Mouse (Mus musculus) splenic B cell, adult 2 months (primary cell): ENCODE data around the gene Dennd1a.
A peak's percentile ranks its signal among the peaks of the same experiment; 100 is the strongest.

Experiments used
- DNase-seq: peaks from one replicate; pipeline ENCODE4 v3.0.0-alpha.2; 2011; ENCODE audit warnings: low read depth, low spot score
- H3K27me3 ChIP-seq: 2 replicates; pipeline ENCODE4 v1.6.1; 2012; ENCODE audit warnings: mild to moderate bottlenecking, low read length, moderate library complexity, mixed read lengths; ENCODE audit not compliant: control insufficient read depth, poor library complexity, insufficient read depth, severe bottlenecking
- H3K36me3 ChIP-seq: 2 replicates; pipeline ENCODE4 v1.6.1; 2012; ENCODE audit warnings: mild to moderate bottlenecking, low read length, moderate library complexity, mixed read lengths; ENCODE audit not compliant: control insufficient read depth, poor library complexity, insufficient read depth, severe bottlenecking

Gene Dennd1a

DNA sequence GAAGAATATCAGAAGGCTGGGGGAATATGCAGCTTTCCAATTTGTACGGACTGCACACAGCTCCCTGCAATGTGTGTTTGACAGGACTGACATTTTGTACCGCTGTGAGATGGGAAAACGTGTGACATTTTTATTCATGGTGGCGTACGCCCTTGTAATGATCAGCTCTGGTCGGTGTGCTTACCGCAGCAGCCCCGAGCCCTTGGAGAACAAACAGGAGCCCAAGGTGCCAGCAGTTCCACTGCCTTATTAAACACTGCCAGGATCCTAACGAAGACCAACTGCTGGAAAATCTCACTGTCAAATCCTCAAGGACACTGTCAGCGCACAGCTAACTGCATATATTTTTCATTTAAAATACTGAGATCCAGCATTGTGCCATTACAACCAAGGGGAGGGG lies 454.9 kb downstream of the Dennd1a start:
- Histone ChIP-seq H3K36me3 (no peaks in the 10 kb centered on the region; the same call in 1 of the 2 replicates), H3K27me3 (no peaks in the 10 kb centered on the region)
- DNase-seq, result no peak

DNA sequence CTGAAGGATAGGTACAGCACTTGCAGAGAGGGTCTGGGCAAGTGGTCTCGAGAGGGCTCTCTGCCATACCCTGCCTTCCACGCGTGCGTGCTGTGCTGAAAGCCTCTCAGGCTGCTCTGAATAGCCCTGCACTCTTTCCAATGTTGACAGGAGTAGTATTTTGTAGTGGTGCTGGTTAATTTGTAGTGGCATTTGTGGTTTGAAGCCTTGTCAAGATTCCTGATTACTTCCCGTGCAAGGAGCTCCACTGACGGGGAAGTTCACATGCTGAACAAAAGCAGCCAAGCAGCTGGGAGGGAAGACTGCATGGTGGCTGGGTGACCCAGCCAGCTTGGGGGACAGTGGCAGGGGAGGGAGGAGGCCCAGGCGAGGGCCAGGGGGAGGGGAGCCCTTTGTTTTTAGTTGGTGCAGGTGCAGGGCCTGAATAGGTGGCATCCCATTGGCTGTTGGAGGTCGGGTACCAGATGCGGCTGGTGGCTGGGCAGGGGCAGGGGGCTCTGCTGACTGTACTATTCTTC lies 457.4 kb downstream of the Dennd1a start:
- Histone ChIP-seq H3K27me3 (no peaks in the 10 kb centered on the region), H3K36me3 (no peaks in the 10 kb centered on the region; the same call in 1 of the 2 replicates)
- no peak for DNase-seq

GRCm38 (mm10) chr2:37823826-37824225 lies 463.4 kb downstream of the Dennd1a start:
- DNase-seq, result no peak
- H3K27me3 ChIP-seq, result no peaks in the 10 kb centered on the region
- H3K36me3 ChIP-seq, result no peaks in the 10 kb centered on the region; the same call in 1 of the 2 replicates

GRCm38 (mm10) chr2:37822122-37822521 lies 465.1 kb downstream of the Dennd1a start:
- no peak for DNase-seq
- H3K27me3 ChIP-seq, result no peaks in the 10 kb centered on the region
- H3K36me3 ChIP-seq, result no peaks in the 10 kb centered on the region

DNA sequence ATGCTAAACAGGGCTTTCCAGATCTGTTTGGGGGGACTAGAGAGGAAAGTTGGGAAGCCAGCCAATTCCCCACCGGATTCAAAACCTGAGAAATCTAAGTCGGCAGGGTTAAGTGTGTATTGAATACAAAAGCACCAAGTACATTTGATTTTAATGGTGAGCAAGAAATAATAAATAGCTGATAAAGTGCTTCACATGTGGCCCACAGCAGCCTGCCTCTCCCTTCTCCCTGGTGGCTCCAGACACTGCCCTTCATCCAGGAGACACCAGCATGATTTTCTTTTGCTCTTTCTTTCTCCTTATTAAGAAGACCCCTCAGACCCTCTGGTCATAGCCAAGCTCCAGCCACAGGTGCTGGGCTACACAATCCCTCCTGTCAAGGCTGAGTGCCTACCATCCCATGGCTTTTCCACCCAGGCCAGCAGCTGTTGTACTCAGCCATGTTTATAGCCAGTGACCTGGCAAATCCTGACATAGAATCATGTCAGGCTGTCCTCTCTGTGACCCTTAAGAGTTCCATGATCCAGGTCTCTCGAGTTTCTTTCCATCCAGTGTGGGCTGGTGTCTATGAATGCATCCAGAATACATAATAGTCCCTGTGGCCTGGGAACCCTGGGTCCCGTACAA lies 467.6 kb downstream of the Dennd1a start:
- DNase-seq, result no peak
- Histone ChIP-seq H3K36me3 (no peaks in the 10 kb centered on the region), H3K27me3 (no peaks in the 10 kb centered on the region)

DNA sequence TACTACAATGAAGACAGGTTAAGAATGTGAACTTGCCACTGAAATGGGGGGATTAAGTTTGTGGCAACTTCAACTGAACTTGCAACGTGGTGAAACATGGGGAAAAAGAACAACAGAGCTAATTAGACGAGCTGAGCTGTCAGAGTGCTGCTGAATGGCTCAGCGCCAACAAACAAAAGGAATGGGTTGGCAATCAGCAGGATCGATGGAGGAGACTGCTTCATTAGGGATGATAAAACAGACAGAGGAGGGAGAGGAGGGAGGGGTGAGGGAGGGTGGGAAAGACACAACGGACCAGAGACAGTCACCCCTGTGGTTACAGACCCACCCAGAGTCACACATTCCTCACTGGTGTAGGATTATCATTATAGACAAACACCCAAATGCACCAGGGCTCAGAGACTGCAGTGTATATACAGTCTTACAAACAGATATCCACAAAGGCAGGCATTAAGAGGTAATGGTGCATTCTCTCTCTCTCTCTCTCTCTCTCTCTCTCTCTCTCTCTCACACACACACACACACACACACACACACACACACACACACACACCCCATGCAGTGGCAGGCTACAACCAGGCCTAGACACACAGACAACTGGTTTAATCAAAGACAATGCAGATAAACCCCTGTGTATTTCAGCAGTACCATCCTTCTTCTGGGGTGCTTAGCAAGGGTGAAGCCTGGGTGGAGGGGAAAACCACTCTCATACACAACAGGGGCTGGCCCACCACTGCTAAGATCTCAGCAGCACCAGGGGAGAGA lies 468.2 kb downstream of the Dennd1a start:
- no peak for DNase-seq
- Histone ChIP-seq H3K27me3 (no peaks in the 10 kb centered on the region), H3K36me3 (no peaks in the 10 kb centered on the region)

DNA sequence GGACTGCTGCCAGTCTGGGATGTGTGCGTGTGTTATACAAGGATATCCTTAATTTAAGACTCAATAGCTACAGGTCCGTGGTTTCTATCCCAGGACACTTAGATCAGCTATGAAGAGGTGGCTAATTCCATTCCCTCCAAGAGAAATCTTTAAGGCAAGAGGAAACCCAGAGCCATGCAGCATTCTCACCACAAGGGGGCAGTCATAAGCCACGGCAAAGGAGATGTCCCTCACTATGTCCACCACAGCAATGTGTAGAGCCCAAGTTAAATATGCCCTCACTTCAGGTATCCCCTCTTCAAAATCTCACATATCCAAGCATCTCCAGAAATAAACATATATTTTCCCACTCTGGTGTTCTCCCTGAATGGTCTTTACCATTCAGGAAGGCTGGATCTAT lies 471.5 kb downstream of the Dennd1a start:
- peak; percentile 73 for DNase-seq
- H3K27me3 ChIP-seq, result no peaks in the 10 kb centered on the region
- H3K36me3 ChIP-seq, result peaks cover 2% of the 10 kb centered on the region; the same call in 1 of the 2 replicates

DNA sequence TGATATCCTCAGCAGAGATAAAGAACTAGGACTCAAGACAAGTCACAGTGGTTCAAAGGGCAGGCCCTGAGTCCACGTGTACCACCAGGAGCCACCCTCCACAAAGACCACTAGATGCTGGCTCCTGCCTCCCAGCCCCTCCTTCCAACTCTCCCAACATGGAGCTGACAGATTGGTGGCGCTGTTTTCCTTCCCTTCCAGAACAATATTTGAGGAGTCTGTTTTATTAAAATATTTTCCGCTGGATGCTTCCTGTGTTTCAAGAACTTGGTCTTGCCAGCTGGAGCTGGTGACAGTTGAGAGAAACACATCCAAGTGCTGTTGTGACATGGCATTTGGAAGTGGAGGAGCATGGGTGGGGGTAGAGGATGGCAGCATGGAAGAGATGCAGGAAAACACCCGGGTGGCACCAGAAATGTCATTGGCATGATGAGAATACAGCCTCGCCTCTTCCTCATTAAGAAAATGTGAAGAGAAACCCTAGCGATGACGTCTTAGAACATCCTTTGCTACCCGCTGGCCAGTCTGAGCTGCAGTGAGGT lies 472.3 kb downstream of the Dennd1a start:
- H3K27me3 ChIP-seq, result no peaks in the 10 kb centered on the region
- DNase-seq, result no peak
- H3K36me3 ChIP-seq, result peaks cover 2% of the 10 kb centered on the region; the same call in 1 of the 2 replicates

DNA sequence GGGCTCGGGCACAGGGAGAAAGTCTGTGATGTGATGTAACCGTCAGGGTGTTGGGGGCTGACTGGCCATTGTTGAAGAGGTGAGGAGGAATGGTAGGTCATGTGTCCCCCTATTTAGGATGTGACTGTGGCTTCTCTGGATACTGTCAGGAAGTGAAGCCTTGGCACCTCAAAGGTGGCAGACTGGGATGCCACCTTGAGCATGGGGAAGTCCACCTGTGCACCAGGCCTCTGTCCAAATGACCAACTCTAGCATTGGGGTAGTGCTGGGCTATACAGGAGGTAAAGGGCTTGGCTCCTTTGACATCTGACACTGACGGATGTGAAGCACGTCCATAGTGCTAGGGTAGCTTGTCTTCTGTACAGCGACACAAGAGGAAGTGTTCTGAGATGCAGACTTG lies 474.8 kb downstream of the Dennd1a start:
- no peak for DNase-seq
- no peaks in the 10 kb centered on the region for H3K27me3 ChIP-seq
- peaks cover 2% of the 10 kb centered on the region; the same call in 1 of the 2 replicates for H3K36me3 ChIP-seq

- no peak for DNase-seq
Measured at GRCm38 (mm10) chr2:37811682-37812081, 475.5 kb downstream of the Dennd1a start.

GRCm38 (mm10) chr2:37802610-37803212 lies 484.5 kb downstream of the Dennd1a start:
- Histone ChIP-seq H3K27me3 (no peaks in the 10 kb centered on the region), H3K36me3 (no peaks in the 10 kb centered on the region; the same call in 1 of the 2 replicates)
- peak; percentile 79 for DNase-seq

More at GRCm38 (mm10) chr2:37811682-37812081, 475.5 kb downstream of the Dennd1a start:
- no peaks in the 10 kb centered on the region for H3K27me3 ChIP-seq
- H3K36me3 ChIP-seq, result peaks cover 2% of the 10 kb centered on the region; the same call in 1 of the 2 replicates

DNA sequence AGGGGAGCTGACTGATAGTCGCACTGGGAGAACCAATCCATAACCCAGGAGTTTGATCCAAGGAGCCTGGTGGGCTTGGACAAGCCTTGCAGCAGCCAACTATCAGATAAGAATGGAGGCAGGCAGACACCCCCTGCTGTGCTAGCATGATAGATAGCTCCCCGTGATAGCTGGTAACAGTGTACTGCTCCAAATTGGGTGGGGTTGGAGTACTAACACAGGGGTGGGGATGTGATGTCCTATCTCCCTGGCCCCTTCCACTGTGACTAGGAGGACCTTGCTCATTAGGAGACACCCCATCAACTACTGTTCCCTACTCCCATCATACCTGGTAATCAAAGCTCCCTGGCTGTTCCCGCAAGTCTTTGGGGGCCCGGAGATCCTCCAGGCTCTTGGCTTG lies 485.5 kb downstream of the Dennd1a start:
- no peak for DNase-seq
- Histone ChIP-seq H3K27me3 (no peaks in the 10 kb centered on the region), H3K36me3 (no peaks in the 10 kb centered on the region; the same call in 1 of the 2 replicates)

DNA sequence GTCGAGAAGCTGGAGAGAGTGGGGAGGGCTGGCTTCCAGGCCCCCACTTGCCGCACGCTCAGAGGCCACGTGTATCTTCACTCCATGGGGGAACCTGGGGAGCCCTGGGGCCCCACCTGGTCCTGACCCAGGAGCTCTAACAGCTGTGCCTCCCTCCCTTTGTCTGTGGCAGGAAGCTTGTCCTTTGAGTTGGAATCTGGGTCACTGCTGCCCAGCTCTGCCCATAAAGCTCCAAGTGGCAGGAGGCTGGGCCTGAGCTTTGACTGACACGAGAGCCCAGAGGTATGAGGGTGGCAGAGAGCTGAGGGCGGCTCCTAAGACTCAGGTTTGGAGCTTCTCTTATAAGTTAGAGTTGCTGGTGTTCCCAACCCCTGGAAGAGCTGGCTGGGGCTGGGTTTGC lies 488.1 kb downstream of the Dennd1a start:
- DNase-seq, result no peak
- H3K36me3 ChIP-seq, result no peaks in the 10 kb centered on the region; the same call in 1 of the 2 replicates
- no peaks in the 10 kb centered on the region for H3K27me3 ChIP-seq

- Histone ChIP-seq H3K36me3 (no peaks in the 10 kb centered on the region; the same call in 1 of the 2 replicates), H3K27me3 (no peaks in the 10 kb centered on the region)
- DNase-seq, result no peak
Measured at GRCm38 (mm10) chr2:37797046-37797445, 490.1 kb downstream of the Dennd1a start.
